Mouse (Mus musculus) ES-Bruce4 (cell line): ENCODE measurements around the gene C2cd2. TPM values are rescaled to one million over a fixed set of nuclear protein-coding genes. Genes with fewer than 3 reads are reported as not detected.

Experiments
- H3K27ac ChIP-seq: 2 replicates; pipeline ENCODE4 v1.5.1; 2012; ENCODE audit warnings: low read length, inconsistent platforms; ENCODE audit not compliant: insufficient read depth
- H3K27me3 ChIP-seq: 2 replicates; pipeline ENCODE4 v1.6.1; 2012; ENCODE audit warnings: mild to moderate bottlenecking, low read length, inconsistent platforms; ENCODE audit not compliant: control insufficient read depth, poor library complexity, insufficient read depth, severe bottlenecking
- H3K36me3 ChIP-seq: 2 replicates; pipeline ENCODE4 v1.6.1; 2012; ENCODE audit warnings: inconsistent platforms, mild to moderate bottlenecking, low read length, moderate library complexity; ENCODE audit not compliant: control insufficient read depth, poor library complexity, insufficient read depth, severe bottlenecking
- H3K4me1 ChIP-seq: one replicate; pipeline ENCODE4 v1.8.1; 2011; ENCODE audit warnings: low read length; ENCODE audit not compliant: control insufficient read depth, insufficient read depth
- H3K4me3 ChIP-seq: 2 replicates; pipeline ENCODE4 v1.5.1; 2011; ENCODE audit warnings: low read depth, mild to moderate bottlenecking, low read length
- H3K9ac ChIP-seq: 2 replicates; pipeline ENCODE4 v1.6.1; 2012; ENCODE audit warnings: low read depth, mild to moderate bottlenecking, inconsistent platforms; ENCODE audit not compliant: poor library complexity, severe bottlenecking
- H3K9me3 ChIP-seq: replicated peaks from 2 replicates; pipeline ENCODE4 v1.6.1; 2012; ENCODE audit warnings: mild to moderate bottlenecking, low read length, inconsistent platforms; ENCODE audit not compliant: control insufficient read depth, poor library complexity, insufficient read depth, severe bottlenecking
- CTCF ChIP-seq: IDR thresholded peaks from one replicate; pipeline ENCODE4 v1.8.1; 2011; ENCODE audit warnings: low read depth, low read length
- EP300 ChIP-seq: IDR thresholded peaks from 2 replicates; pipeline ENCODE4 v1.6.1; 2011; ENCODE audit warnings: low read depth, low read length; ENCODE audit not compliant: insufficient read depth
- POLR2A ChIP-seq: IDR thresholded peaks from one replicate; pipeline ENCODE4 v1.8.1; 2011; ENCODE audit warnings: low read length; ENCODE audit not compliant: insufficient read depth
- polyA plus RNA-seq: library from polyadenylated mRNA; stranded (reverse); fragments of >200 nt; gene quantifications from 2 replicates; pipeline ENCODE4 v1.2.4, GENCODE M21; 2011; ENCODE audit warnings: low read depth; ENCODE audit not compliant: missing spikeins, insufficient read depth, insufficient read length

Gene C2cd2
- polyA plus RNA-seq, 1 experiment: 15.6 TPM

DNA sequence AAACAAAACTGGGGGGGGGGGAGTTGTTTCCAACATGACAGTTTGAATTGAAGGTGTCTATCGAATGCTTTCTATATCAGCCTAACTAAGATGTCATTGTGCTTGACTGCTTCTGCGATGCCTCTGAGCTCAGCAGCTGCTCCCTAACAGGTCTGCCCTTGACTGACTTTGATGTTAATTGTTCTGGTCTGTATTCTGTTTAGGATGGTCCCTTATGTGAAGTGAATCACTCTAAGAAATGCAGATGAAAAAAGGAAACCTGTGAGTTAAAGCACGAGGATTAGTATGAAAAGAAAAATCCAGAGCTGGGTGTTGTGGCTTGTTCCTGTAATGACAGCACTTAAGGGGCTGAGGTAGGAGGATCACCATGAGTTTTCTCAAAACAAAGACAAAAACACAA is 26.6 kb downstream of the C2cd2 start:
- TF ChIP-seq CTCF: no peak
- no peak for TF ChIP-seq EP300
- TF ChIP-seq POLR2A: no peak
- no peak overlapping the region for H3K9ac ChIP-seq
- H3K4me3 ChIP-seq: no peak overlapping the region
- no peaks in the 10 kb centered on the region for H3K36me3 ChIP-seq
- H3K9me3 ChIP-seq: no peaks in the 10 kb centered on the region
- H3K27ac ChIP-seq: no peak overlapping the region
- no peaks in the 10 kb centered on the region for H3K4me1 ChIP-seq
- H3K27me3 ChIP-seq: no peaks in the 10 kb centered on the region

DNA sequence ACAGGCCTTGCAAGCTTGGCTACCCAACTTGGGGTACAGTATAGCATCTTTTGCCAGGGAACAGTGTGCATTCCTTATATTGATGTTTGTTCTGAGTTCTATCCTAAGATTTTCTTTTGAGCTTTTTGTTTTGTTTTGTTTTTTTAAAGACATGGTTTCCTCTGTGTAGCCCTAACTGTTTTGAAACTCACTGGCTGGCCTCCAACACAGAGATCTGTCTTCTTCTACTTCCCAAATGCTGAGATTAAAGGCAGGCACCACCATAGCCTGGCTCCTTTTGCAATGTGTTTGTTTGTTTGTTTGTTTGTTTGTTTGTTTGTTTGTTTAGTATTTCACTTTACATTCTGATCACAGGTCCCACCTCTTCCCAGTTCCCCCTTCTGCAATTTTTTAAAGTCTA is 32.2 kb downstream of the C2cd2 start:
- H3K9ac ChIP-seq: no peak overlapping the region
- H3K36me3 ChIP-seq: no peaks in the 10 kb centered on the region
- H3K27ac ChIP-seq: no peak overlapping the region
- no peaks in the 10 kb centered on the region for H3K27me3 ChIP-seq
- H3K4me3 ChIP-seq: no peak overlapping the region
- H3K4me1 ChIP-seq: no peaks in the 10 kb centered on the region
- H3K9me3 ChIP-seq: no peaks in the 10 kb centered on the region
- TF ChIP-seq EP300 (no peak), POLR2A (no peak), CTCF (no peak)

DNA sequence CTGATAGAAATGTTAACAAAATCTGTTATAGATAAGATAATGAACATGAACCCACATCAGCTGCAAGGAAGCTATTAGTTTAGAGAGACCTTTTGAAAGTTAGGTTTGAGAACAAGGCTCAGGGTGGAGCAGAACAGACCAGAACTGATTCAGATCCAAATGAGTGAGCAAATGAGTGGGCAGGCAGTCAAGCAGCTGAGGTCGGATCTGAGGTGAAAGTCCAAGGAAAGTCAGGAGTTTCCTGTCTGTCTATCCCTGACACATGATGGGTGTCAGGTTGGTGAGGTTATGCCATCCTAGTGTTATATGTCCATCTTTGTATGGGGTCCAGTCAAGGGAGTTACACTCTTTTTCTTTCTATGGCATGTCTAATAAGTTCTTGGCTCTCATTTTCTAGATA is 32.9 kb downstream of the C2cd2 start:
- H3K27me3 ChIP-seq: no peaks in the 10 kb centered on the region
- TF ChIP-seq POLR2A: no peak
- TF ChIP-seq CTCF: no peak
- no peaks in the 10 kb centered on the region for H3K36me3 ChIP-seq

DNA sequence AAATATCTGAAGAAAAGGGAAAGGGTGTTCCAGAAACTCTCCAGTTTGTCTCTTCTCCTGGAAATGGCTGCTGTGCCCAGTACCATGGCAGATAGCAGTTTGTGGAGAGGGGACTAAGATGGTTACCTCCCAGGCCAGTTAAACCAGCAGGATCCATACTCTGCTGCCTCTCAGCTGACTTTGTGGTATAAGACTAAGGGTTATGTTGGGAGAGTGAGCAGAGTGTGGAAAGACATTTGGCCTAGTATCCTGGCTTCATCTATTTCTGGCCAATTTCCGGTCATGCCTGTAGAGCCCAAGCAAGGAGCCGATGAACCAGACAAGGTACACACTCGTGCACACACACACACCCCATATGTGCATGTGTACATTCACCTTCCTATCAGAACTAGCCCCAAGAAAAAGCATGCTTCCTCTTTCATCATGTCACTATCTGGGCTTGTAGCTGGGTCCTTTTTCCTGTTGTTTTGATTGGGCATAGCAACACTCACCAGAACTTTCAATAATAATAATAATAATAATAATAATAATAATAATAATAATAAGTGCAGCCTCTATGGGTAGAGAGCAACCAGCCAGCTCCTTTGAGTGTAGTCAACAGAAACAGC is 35.0 kb downstream of the C2cd2 start:
- Histone ChIP-seq H3K9me3 (no peaks in the 10 kb centered on the region), H3K4me1 (no peaks in the 10 kb centered on the region), H3K27ac (no peak overlapping the region), H3K27me3 (no peaks in the 10 kb centered on the region), H3K36me3 (no peaks in the 10 kb centered on the region), H3K4me3 (no peak overlapping the region), H3K9ac (no peak overlapping the region)
- TF ChIP-seq CTCF: no peak
- no peak for TF ChIP-seq POLR2A
- TF ChIP-seq EP300: no peak

More for the DNA sequence above, 32.9 kb downstream of the C2cd2 start:
- H3K4me1 ChIP-seq: no peaks in the 10 kb centered on the region
- H3K9me3 ChIP-seq: no peaks in the 10 kb centered on the region
- H3K4me3 ChIP-seq: no peak overlapping the region
- no peak overlapping the region for H3K27ac ChIP-seq
- no peak overlapping the region for H3K9ac ChIP-seq

DNA sequence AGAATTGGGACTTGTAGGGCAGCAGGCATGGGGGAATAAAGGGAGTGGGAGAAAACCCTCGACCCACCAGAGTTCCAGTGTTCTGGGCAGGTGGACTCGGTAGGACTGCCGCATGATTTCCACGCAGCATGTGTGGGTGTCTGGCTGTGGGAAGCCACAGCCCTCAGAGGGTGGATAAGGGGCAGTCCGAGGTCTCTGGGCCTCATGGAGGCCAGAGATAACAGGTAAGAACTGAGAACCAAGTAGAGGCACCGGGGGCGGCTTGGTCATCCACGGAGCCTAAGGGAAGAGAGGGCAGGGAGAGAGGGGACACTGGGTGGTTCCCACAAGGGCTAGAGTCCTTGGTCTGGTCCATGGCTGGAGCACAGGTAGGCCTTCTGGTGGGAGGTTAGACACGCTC is 36.0 kb downstream of the C2cd2 start:
- TF ChIP-seq POLR2A: no peak
- no peak for TF ChIP-seq CTCF
- Histone ChIP-seq H3K9ac (no peak overlapping the region), H3K36me3 (no peaks in the 10 kb centered on the region), H3K27ac (no peak overlapping the region), H3K9me3 (no peaks in the 10 kb centered on the region), H3K4me3 (no peak overlapping the region), H3K27me3 (no peaks in the 10 kb centered on the region), H3K4me1 (no peaks in the 10 kb centered on the region)

DNA sequence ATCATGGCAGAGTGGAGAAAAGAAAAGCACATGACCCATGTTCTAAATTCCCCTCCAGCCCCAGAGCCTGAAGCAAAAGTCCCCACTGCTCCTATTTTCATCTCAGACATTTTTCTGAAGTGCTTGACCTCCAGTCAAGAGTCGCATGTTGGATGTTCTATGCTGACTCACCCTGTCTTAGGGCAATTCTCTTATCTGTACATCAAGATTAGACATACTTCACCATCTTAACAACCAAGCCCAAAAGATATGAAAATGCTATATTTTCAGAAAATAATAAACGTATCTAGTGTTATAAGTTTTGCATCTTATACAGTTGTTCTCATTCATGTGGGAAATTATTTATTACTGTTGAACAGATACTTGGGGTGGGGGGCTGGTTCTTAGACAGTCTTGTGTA is 36.6 kb downstream of the C2cd2 start:
- Histone ChIP-seq H3K36me3 (no peaks in the 10 kb centered on the region), H3K27me3 (no peaks in the 10 kb centered on the region), H3K4me3 (no peak overlapping the region), H3K9me3 (no peaks in the 10 kb centered on the region), H3K4me1 (no peaks in the 10 kb centered on the region), H3K9ac (no peak overlapping the region), H3K27ac (no peak overlapping the region)
- no peak for TF ChIP-seq POLR2A
- no peak for TF ChIP-seq EP300
- no peak for TF ChIP-seq CTCF
